Comparison of ENCODE assay signal across 8 mouse cellular contexts in genomic region chr7:7171227-7172147, GRCm38 (mm10). TPM values are rescaled to one million over a fixed set of nuclear protein-coding genes. Genes with fewer than 3 reads are reported as not detected.
A peak's percentile ranks its signal among the peaks of the same experiment; 100 is the strongest.
DNase-seq lines count a peak whose midpoint lies in the region; ATAC-seq lines count a peak whose summit lies in the region.

Zfp418 (plus strand) TSS chr7:7171330.

- H3K4me1 ChIP-seq in intestine, embryonic 14.5 days (replicated peaks; ENCODE audit: control insufficient read depth, insufficient read depth, low read length), result peaks cover 6% of the 10 kb centered on the region; the same call in 1 of the 2 replicates

- H3K36me3 ChIP-seq in intestine, embryonic 14.5 days (ENCODE audit: control insufficient read depth, insufficient read depth, low read length), result peaks cover 12% of the 10 kb centered on the region; the same call in 1 of the 2 replicates

- H3K27ac ChIP-seq in intestine, embryonic 14.5 days (ENCODE audit: low read depth), result peak within 1 kb of the TSS; percentile 76

- peak within 1 kb of the TSS; percentile 88 for H3K4me2 ChIP-seq in intestine, embryonic 14.5 days (ENCODE audit: low read length)

- peak; percentile 37 to 47 for DNase-seq in adrenal gland, adult 18-20 months (ENCODE audit: low spot score in 2 of 2)
- peak; percentile 78 for DNase-seq in embryo, embryonic 10.5 days (ENCODE audit: low spot score)
- peak; percentile 50 for DNase-seq in gastrocnemius, postnatal 25 days
- DNase-seq in intestine, embryonic 14.5 days (ENCODE audit: low spot score), result peak; percentile 72
- DNase-seq in left cerebral cortex, adult 9 months (ENCODE audit: low spot score in 2 of 2), result peak; percentile 52 to 76
- DNase-seq in right cerebral cortex, adult 18-20 months, result peak; percentile 79
- peak; percentile 44 to 65 for DNase-seq in urinary bladder, postnatal 36 days (ENCODE audit: low spot score in 2 of 2)

- H3K9me3 ChIP-seq in intestine, embryonic 14.5 days (ENCODE audit: control insufficient read depth, low read length), result no peaks in the 10 kb centered on the region

- peak within 1 kb of the TSS; percentile 71 for H3K4me3 ChIP-seq in intestine, embryonic 14.5 days (ENCODE audit: low read depth, low read length)

- no peaks in the 10 kb centered on the region for H3K27me3 ChIP-seq in intestine, embryonic 14.5 days (replicated peaks; ENCODE audit: control insufficient read depth, insufficient read depth, low read length)

- peak within 1 kb of the TSS; percentile 63 for H3K9ac ChIP-seq in intestine, embryonic 14.5 days (ENCODE audit: low read length)

- WGBS in intestine, embryonic 14.5 days, result 2% methylated on average over 26 of the region's 26 CpGs

- ATAC-seq in intestine, embryonic 14.5 days (replicated peaks; ENCODE audit: low FRiP score, low TSS enrichment, low read depth), result peak; percentile 94
- ATAC-seq in megakaryocyte, adult 5-6 weeks (ENCODE audit: poor library complexity, severe bottlenecking), result peak; percentile 99

RNA-seq across cellular contexts. Expression of gene Zfp418, which starts in this region (rescaled TPM):
- 1 to 10 TPM; 3.1 to 3.2 TPM for total RNA-seq in adrenal gland, adult 18-20 months (2021)
- total RNA-seq in gastrocnemius, postnatal 25 days (2021), result 1 to 10 TPM; 1.2 to 1.6 TPM
- 2.6 and 3.6 TPM in 2 replicates for polyA plus RNA-seq in intestine, embryonic 14.5 days (2014; fragmentation: Nextera tagmentation; extraction: Ambion mirVana)
- total RNA-seq in megakaryocyte, adult 5-6 weeks (2015), result 0.89 and 2.7 TPM in 2 replicates
- 1.4 and 1.8 TPM in 2 replicates for total RNA-seq in megakaryocyte, adult 5-6 weeks (2017)

Comparison
In these comparisons a context has a peak if more than half of its experiments do, and no peak if none do; other contexts are left out.
1. Peak in every context shown above with its lines: DNase-seq, ATAC-seq, H3K4me3 ChIP-seq and H3K27ac ChIP-seq.